Mouse (Mus musculus) brain, embryonic 14.5 days (tissue): Measurements from ENCODE around the gene Slc25a33.

Source experiments
- CTCF ChIP-seq: fragments of 200-500 bp; IDR thresholded peaks from 2 replicates; pipeline ENCODE4 v1.5.1; 2012; ENCODE audit warnings: inconsistent platforms, mild to moderate bottlenecking, moderate library complexity, borderline replicate concordance; ENCODE audit not compliant: insufficient read depth, insufficient read length; ENCODE audit errors: extremely low read depth
- POLR2A ChIP-seq: fragments of 200-500 bp; IDR thresholded peaks from 2 replicates; pipeline ENCODE4 v1.6.1; 2012; ENCODE audit warnings: mild to moderate bottlenecking, inconsistent platforms, borderline replicate concordance; ENCODE audit not compliant: poor library complexity, insufficient read depth, insufficient read length, severe bottlenecking; ENCODE audit errors: extremely low read depth

DNA sequence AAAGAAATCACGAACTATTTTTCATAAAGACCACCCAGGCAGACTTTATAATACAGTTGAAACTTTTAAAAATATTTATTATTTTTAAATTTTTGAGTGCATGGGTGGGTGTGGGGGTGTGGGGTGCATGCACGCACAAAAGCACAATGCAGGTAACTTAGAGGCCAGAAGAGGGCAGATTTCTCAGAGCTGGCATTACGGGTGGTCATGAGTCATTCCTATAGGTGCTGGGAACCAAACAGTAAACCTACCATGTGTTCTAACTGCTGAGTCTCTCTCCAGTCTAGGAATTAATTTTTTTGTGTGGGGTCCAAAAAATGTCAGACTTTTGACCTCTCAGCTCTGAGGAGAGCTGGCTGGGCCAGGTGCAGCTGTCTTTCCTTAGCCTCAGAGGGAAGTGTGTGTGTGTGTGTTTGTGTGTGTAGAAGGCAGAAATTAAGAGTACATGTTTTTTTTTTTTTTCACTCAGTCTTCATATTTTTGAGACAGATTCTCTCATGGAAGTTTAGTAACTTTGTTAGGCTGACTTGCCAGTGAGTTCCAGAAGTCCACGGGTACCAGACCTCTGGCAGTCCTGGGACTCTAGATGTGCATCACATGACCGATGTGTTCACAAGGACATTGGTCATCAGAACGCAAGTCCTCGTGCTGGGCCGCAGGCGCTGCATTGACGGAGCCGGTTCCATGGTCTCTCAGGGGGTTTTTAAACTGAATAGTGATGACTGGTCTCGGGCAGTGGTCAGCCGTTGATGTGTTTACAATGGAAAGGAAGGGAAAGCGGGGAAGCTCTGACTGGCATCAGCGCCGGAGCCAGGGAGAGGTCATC lies 25.5 kb upstream of the Slc25a33 start:
- TF ChIP-seq CTCF (no peak), POLR2A (no peak)
